Mouse (Mus musculus) hindlimb bud, embryonic 11.5 days (tissue): Measurements from ENCODE around the gene BC049715.
"Not testable (repeated sequence)": the region's sequence is repeated elsewhere in the genome, so short reads cannot be mapped to it uniquely, and the experiment has no call there.

Experiments used
- DNase-seq: peaks from one replicate; pipeline ENCODE4 v3.0.0-alpha.2; 2012; ENCODE audit warnings: low read depth, low spot score; ENCODE audit errors: extremely low spot score

BC049715 gene

DNA sequence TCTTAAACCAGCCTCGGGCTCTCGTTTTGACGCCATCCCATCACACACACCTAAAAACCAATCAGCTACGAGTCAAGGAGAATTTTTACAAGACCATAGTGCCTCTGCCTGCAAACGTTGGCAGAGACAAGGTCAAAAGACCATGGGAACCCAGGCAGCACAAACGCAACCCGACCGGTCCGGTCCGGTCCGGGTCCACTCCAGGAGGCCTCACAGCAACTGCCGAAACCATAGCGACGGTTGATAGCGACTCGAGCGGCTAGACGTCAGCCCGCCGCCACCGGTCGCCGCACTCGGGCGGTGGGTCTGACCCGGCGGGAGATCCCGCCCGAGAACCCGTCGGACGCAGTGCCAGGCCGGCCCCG lies at the start of gene BC049715:
Gene BC049715 (plus strand): TSS at position 111 of the 365 bp plus-strand sequence.
- no peak for DNase-seq

DNA sequence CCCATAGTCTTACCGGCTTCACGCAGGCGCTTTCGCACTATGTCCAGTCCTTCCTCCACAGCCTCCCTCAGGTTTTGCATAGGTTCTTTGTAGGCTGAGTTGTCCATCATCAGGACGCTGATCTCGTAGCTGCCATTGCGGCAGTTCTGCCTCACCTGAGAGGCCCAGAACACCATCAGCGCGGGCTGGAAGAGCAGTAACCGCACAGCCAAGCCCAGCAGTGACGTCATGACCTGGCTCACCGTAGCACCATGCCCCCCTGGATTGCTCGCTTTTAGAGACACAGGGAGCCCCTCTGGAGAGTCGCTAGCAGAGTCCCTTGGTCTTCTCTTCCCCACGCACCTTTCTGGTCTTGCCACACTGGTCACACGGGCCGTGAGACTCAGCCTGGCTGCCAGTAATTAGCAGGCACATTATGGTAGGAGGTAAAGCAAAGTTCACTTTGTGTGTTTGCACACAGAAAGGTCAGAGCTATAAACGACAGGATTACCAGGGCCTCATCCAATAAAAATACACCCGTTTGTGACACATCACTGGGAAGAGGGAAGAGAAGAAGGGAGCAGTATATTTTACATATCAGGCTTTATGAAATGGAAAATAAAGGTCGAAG lies 45.9 kb upstream of the BC049715 start, which contains the start of gene Gucy2c:
Gene Gucy2c (minus strand): TSS at position 389 of the 610 bp plus-strand sequence.
- DNase-seq: no peak

DNA sequence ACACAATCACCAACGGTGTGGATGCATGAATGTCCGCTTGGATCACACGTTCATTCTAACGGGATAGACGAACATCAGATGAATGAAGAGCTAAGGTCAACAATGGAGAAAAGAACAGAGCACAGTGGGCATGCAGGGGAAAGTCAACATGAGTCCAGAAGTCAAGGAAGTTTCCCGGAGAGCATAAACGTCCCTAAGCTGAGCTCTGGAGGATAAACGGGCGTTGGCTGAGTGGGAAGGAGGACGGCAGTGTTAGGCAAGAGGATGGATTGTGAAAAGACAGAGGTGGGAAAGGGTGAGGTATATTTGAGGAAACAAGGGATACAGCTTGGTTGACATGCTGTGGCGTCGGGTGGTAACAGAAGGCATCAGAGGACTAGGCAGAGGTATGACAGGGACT lies 45.3 kb upstream of the BC049715 start:
- no peak for DNase-seq

DNA sequence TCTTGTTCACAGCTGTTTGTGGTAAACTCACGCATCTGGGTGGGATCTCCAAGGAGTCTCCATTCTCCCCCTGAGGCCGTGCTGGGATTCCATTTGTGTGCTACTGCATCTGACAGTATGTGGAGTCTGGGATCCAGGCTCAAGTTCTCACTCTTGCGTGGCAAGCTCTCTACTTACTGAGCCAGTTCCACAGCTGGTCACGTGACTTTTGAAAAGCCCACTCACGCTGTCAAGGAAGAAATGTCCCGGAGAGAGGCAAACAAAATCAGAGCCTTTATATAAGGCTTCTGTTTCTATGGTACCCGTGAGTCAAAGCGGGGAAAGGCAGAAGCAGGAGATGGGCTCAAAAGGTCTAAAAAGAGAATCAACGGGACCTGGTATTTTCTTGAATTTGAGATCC lies 44.7 kb upstream of the BC049715 start:
- no peak for DNase-seq

DNA sequence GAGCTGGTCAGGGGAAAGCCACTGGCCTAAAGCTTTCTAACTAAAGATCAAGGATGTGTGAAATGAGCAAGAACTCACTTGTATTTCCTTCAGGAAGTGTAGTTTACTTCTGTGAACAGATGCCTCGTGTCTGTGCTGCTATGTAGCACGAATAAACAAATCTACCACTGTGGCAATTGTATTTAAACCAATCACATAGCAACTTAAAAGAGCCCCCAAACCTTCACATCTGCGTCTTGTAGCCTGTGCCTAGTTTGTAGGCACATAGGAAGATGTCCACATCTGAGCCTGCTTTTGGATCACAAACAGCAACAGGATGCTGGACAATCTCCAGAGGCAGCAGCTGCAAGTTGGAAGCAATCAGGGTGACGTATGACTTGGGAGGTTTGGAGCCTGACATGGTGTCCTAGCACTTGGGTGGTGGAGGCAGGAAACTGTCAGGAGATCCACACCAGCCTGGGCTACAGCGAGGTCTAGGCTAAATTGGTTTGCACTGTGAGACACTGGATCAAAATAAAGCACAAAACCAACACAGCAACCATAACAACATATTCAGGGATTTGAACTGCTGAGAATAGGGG lies 37.9 kb upstream of the BC049715 start:
- DNase-seq: no peak

DNA sequence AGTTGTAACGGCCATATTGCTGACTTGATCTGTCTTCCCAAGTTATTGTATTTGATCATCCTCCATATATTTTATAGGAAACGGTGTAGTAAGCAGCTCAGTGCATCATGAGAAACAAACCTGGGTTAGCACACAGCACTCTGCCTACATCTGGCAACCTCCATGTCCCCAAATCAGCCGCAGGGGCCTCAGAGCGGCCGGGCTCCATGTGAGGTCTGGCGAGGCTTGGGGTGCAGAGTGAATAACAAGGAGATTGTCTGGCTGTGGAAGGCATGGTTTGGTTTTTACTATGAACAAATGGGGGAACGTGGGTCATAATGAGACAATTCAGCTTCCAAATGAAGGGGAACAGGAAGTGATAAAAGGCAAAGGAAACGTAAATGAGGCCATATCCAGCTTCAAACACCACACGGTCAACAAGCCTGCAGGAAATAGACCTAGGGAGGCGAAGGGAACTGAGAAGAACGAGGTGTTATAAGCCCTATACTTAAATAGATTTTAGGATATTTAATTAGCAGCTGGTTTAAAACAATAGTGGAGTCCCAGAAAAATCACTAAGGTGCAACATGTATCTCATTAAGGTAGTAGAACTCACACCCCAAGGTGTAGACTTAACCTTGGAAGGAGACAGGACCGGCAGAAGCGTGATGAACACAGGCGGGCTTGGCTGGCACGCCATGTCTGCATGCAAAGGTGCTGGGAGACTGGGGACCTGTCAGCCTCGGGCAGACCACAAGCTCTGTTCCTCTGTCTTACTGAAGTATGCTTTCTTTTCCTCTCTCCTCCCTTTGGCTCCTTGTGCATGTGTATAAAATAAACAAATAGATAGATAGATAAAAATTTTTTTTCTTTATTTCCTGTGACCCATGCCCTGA lies 34.3 kb upstream of the BC049715 start:
- no peak for DNase-seq

DNA sequence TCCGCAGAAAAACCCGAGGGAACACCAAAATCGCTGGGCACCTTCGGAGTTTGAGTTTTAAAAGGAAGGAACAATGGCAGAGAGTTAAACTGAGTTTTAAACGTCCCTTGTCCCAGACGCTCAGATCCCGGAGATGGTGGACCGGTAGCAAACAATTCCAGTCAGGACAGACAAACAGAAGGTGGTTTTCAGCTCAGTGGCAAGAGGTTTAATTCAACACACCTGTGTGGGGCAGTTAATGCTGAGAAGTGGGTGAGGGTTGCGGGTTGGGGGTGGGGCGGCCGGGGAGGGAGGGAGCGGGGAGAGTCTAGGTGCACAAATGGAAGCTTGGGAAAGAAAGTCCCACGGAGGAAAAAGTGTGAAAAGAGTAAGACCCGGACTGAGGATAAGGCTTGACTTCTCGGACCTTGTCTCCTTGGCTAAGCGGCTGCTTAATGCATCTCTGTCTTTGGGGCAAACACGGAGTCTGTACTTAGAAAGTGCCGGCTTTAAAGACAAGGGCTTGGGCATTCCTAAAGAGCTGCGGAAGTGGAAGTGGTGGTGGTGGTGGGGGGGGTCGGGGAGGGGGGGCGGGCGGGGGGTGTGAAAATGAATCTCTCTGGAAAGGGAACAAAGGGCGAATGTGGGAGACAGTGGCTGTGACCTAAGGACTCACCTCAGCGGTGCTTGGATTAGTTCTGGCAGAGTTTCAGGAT lies 33.4 kb upstream of the BC049715 start:
- DNase-seq: no peak

DNA sequence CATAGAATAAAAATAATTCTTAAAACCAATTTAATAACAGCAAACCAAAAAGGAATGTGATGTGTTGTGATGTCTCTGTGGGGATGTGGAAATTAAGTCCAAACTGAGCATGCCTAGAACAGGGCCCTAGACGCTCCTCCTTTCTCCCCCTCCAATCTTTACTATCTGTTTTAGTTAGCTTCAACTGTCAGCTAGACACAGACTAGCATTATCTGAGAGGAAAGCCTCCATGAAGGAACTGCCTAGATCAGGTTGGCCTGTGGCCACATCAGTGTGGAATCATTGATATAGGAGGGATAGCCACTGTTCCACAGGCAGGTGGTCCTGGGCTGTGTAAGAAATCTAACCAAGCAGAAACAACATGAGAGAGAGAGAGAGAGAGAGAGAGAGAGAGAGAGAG lies 32.3 kb upstream of the BC049715 start:
- no peak for DNase-seq

DNA sequence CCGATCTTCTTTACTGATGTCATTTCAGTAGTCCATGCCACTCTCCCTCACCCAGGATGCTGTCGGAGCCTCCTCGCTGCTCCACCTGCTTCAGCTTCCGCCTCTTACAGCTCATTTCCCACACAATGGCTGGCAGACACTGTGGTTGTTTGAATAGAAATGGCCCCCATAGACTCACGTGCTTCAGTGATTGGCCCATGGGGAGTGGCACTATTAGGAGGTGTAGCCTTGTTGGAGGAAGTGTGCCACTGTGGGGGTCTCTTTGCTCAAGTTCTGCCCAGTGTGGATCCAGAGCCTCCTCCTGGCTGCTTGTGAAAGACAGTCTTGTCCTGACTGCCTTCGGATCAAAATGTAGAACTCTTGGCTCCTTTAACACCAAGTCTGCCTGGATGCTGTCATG lies 31.6 kb upstream of the BC049715 start:
- DNase-seq: no peak

DNA sequence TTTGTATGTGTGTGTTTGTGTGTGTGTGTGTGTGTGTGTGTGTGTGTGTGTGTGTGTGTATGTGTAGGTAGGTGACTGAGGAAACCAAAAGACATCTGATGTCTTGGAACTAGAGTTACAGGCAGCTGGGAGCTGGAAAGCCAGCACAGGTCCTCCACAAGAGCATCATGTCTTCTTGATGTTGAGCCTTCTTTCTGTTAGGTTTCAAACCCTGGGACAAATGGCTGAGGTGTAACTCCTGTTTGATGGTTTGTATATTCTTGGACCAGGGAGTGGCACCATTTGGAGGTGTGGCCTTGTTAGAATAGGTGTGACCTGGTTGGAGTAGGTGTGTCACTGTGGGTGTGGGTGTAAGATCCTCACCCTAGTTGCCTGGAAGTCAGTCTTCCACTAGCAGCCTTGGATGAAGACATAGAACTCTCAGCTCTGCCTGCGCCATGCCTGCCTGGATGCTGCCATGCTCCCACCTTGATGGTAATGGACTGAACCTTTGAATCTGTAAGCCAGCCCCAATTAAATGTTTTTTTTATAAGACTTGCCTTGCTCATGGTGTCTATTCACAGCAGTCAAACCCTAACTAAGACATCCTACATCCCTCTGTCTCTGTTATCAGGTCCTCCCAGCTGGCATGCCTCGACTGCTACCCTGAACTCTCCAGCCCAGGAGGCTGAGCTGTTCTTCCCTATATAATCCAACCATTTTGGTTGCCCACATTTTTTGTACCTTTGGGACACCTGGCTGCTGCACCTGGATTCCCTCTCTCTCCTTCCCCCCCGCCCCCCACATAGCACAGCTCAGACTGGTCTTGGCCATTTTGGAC lies 29.3 kb upstream of the BC049715 start:
- not testable (repeated sequence) for DNase-seq

DNA sequence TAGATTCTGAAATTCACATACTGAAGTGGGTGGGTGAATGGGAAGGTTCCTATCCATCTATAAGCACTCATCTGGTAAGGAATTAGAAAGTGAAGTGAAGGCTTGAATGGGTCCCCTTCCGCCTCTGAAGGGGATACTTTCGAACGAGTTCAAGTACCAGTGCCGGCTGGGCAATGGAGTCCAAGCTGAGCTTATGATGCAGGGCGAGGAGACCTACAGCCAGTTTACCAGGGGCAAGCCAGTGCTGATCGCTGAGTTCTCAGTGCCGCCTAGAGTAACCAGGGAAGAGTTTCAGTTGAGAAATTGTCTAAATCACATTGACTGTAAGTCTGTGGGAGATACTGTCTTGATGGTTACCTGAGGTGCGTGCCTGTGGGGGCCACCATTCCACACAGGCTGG lies 26.7 kb upstream of the BC049715 start:
- DNase-seq: no peak

DNA sequence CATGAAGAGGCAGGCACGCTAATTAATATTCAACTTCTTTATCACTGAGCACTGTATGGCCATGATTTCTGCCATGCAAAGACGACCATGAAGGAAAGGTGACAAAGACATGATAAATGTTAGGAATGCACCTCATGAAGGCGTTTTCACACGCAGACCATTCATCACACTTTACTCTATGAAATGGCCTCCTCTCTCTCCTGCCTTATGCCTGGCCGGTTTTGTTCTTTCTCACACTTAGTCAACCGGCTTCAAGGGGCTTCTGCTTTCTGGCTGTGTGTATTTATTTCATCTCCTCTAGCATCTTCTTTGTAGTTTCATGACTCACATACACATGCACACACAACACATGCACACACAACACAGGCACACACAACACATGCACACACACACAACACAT lies 26.2 kb upstream of the BC049715 start:
- DNase-seq: no peak

DNA sequence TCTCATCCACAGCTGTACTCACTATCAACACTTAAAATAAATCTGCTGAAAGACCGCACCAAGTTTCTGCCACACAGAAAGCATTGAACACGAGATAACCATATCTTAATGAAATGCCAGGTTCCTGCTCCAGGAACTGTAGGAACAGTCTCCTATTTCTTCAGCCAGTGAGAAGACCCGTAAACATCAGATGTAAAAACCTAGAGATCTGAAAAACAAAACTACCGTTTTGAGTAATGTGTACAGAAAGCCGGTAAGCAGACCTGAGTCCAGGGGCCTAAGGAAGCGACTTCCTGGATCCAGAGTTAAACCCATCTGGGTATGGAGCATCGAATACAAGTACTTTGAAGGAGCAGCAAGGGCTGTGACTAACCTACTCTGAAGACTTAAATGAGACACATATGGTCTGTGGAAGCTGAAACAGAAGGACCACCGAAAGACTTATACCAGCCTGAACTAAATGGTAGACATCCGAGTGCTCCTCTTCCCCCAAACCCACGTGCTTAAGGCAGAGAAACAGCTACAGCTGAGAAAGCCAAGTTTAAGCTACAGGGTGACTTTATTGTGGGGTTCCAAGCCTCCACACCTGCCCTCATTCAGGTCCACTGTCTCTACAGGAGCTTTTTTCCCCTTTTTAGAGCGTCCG lies 24.2 kb upstream of the BC049715 start:
- no peak for DNase-seq

DNA sequence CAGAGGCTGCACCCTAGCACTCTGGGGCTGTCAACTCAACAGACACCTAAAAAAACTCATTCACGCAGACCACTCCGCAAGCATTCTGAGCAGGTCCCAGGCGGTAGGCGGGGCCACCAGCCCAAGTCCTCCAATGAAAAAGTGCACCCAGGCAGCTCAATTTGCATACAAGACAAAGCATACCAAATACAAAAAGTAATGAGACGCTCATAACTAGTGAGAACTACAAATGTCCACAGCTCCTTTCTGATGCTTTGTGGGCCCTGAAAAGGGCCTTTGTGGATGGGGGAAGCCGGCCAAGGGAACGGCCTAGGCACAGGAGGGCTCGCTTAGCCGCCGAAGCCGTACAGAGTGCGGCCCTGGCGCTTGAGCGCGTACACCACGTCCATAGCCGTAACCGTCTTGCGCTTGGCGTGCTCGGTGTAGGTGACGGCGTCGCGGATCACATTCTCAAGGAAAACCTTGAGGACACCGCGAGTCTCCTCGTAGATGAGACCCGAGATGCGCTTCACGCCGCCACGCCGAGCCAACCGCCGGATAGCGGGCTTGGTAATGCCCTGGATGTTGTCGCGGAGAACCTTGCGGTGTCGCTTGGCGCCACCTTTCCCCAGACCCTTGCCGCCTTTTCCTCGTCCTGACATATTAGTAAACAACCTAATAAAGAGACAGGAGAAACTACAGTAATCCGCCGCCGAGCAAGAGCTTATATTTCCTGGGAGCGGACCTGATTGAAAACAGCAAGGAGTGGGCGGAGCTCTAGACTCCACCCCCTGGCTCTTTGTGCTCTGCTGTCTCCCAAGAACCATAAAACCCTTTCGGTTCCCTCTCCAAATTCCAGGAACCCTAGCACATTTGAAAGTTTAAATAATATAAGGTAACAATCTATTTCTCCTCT lies 23.4 kb upstream of the BC049715 start, which contains the start of gene Hist4h4:
Gene Hist4h4 (minus strand): TSS at position 677 of the 895 bp plus-strand sequence.
- DNase-seq: peak; percentile 100

DNA sequence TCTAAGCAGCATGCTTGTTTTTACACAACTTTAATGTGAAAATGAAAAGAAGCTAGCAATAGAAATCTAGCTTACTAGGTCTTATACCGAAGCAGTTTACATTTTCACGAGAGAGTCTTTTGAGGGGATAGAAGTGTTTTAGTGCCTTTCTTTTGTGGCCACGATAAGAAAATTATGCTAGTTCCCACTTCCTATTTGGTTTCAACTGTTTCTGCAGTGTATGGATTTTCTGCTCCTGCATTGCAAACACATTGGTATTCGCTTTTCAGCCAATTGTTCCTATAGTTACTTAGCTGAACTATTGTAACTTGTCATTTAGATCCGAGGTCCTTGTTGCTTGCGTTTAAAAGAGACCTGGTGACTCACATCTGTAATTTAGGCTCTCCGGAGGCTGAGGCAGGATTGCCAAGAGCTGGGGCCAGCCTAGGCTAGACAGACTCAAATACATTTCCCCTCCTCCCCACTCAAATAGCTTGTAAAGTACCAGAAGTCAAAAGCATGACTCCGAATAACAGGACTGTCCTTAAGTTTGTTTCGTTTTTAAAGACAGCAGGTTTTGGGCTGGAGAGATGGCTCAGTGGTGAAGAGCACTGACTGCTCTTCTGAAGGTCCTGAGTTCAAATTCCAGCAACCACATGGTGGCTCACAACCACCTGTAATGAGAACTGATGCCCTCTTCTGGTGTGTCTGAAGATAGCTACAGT lies 22.6 kb upstream of the BC049715 start:
- no peak for DNase-seq

DNA sequence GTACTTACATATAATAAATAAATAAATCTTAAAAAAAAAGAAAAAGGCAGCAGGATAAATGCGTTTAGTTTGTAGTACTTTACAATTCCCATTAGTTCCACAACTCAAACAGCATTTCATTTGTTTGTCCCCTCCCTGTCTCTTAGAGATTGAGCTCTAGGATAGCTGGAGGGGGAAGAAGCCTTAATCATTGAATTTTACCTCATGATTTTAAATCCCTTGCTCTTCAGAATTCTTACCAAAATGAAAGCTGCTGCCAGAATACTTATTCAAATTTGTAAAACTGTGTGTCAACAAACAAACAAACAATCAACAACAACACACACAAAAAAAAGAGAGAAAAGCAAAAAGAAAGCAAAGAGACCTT lies 22.0 kb upstream of the BC049715 start:
- no peak for DNase-seq

DNA sequence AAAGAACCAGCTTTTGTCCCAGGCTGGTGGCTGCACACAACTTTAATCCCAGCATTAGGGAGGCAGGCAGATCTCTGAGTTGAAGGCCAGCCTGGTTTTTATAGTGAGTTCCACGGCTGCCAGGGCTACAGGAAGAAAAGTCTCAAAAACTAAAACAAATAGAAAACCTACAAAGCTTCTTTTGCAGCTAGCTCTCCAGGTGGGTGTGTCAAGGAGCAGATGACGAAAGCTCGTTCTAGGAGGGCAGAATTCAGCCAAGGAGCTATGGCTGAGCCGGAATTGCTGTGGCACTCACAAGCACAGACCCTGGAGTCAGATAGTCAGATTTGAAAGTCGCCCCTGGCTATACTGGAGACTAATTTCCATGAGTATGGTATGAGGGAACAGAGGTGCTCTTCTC lies 20.6 kb upstream of the BC049715 start:
- no peak for DNase-seq

DNA sequence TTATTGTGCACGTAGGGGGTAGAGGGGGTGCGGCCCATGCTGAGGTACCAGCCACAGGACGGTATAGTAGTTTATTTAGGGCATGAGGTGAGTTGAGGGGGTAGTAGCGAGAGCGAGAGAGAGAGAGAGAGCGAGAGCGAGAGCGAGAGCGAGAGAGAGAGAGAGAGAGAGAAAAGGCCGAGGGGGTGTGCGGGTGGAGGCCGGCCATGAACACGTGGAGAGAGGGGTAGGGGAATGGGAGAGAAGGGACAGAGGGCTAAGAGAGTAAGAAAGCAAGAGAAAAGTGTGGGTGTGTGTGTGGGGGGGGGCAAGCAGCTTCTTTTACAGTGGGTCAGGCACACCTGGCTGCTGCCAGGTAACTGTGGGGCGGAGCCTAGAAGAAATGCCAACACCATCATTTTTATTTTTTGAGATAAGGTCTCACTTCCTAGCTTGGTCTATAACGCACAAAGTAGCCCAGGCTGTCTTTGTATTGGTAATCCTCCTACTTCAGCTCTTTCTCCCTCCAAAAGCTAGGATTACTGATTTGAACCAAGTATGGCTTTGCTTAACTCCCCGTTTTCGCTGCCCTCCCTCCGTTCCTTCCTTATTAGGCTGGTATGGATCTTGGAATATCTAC lies 19.9 kb upstream of the BC049715 start:
- no peak for DNase-seq
